Mouse (Mus musculus) embryonic fibroblast, embryonic 13.5 days (primary cell): ENCODE results near the gene A130010J15Rik. TPM values are rescaled to one million over a fixed set of nuclear protein-coding genes. Genes with fewer than 3 reads are reported as not detected.

Experiments
- H3K27ac ChIP-seq: 2 replicates; pipeline ENCODE4 v1.5.1; 2012; ENCODE audit warnings: low read length, control low read depth, inconsistent platforms; ENCODE audit not compliant: insufficient read depth
- H3K4me1 ChIP-seq: 2 replicates; pipeline ENCODE4 v1.6.1; 2011; ENCODE audit warnings: low read length; ENCODE audit not compliant: control insufficient read depth, insufficient read depth
- H3K4me3 ChIP-seq: 2 replicates; pipeline ENCODE4 v1.5.1; 2011; ENCODE audit warnings: mild to moderate bottlenecking, control low read depth, low read length; ENCODE audit not compliant: insufficient read depth
- CTCF ChIP-seq: IDR thresholded peaks from 2 replicates; pipeline ENCODE4 v1.5.1; 2011; ENCODE audit warnings: mild to moderate bottlenecking, control low read depth, low read length, moderate library complexity, borderline replicate concordance; ENCODE audit not compliant: insufficient read depth
- POLR2A ChIP-seq: IDR thresholded peaks from 2 replicates; pipeline ENCODE4 v1.6.1; 2011; ENCODE audit warnings: low read depth, mild to moderate bottlenecking, control low read depth, low read length, moderate library complexity
- polyA plus RNA-seq: library from polyadenylated mRNA; stranded (reverse); fragments of >200 nt; gene quantifications from 2 replicates; pipeline ENCODE4 v1.2.4, GENCODE M21; 2011; ENCODE audit warnings: low read depth; ENCODE audit not compliant: missing spikeins, insufficient read length

Gene A130010J15Rik
- polyA plus RNA-seq, 1 experiment = 10.7 TPM

- Histone ChIP-seq H3K4me1 (peaks cover 2% of the 10 kb centered on the region; the same call in 1 of the 2 replicates), H3K4me3 (no peak overlapping the region), H3K27ac (no peak overlapping the region)
- TF ChIP-seq CTCF (no peak), POLR2A (no peak)
These were observed 35.5 kb upstream of the A130010J15Rik start for GRCm38 (mm10) chr1:193132385-193132784.

GRCm38 (mm10) chr1:193133726-193134125, 34.1 kb upstream of the A130010J15Rik start:
- H3K27ac ChIP-seq = no peak overlapping the region
- H3K4me3 ChIP-seq = no peak overlapping the region
- TF ChIP-seq CTCF (no peak), POLR2A (no peak)
- H3K4me1 ChIP-seq = peaks cover 2% of the 10 kb centered on the region; the same call in 1 of the 2 replicates

- Histone ChIP-seq H3K27ac (no peak overlapping the region), H3K4me1 (no peaks in the 10 kb centered on the region), H3K4me3 (no peak overlapping the region)
- TF ChIP-seq POLR2A (no peak), CTCF (no peak)
These were observed 29.8 kb upstream of the A130010J15Rik start for GRCm38 (mm10) chr1:193138087-193138486.

- Histone ChIP-seq H3K4me3 (no peak overlapping the region), H3K27ac (no peak overlapping the region), H3K4me1 (no peaks in the 10 kb centered on the region)
- TF ChIP-seq POLR2A (no peak), CTCF (no peak)
These were observed 29.2 kb upstream of the A130010J15Rik start for GRCm38 (mm10) chr1:193138669-193139068.

DNA sequence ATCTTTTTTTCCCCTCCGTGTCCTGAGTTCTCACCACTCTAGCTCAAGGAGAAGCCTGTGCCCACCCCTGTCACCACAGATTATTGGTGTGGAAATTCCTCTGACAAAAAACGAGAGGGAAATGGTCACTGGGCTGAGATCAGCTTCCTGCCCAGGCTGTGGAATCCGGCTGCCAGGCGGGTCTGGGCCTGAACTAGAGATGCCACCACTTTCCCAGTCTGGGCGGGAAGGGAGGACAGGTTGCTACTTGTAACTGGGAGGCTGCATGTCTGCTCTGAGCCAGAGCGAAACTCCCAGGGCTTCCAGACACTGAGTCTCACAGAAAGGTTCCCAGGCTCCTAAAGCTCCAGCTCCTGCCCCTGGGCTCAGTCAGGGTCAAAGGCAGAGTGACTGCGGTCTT, 26.7 kb upstream of the A130010J15Rik start:
- no peak overlapping the region for H3K4me3 ChIP-seq
- no peak for TF ChIP-seq POLR2A
- TF ChIP-seq CTCF = no peak
- H3K27ac ChIP-seq = no peak overlapping the region
- H3K4me1 ChIP-seq = no peaks in the 10 kb centered on the region

DNA sequence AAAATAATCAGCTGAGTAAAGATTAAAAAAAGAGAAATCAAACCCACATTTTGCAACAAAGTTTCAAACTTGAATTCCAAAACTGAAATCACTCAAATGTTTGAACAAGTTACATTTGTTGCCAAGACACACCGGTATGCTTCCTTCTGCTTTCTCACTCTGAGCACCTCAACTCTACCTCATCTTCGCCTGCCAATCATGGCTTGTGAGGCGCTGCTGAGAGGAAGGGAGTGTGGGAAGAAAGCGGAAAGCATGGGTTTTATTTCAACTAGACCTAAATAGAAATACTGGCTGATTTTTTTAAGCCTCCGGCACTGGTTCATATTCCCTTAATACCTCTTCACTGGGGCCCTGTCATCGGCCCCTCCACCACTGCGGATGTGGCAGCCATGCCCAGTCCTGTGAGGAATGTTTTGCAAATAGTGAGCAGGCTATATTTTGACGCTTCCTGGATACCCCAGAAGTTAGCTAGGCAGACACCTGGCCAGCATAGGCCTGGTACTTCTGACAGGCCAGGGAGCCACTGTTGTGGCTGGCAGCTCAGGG, 25.3 kb upstream of the A130010J15Rik start:
- no peak overlapping the region for H3K27ac ChIP-seq
- H3K4me1 ChIP-seq = no peaks in the 10 kb centered on the region

GRCm38 (mm10) chr1:193144516-193144915, 23.3 kb upstream of the A130010J15Rik start:
- H3K27ac ChIP-seq = no peak overlapping the region
- TF ChIP-seq CTCF (no peak), POLR2A (no peak)
- H3K4me3 ChIP-seq = no peak overlapping the region
- no peaks in the 10 kb centered on the region for H3K4me1 ChIP-seq

More for the DNA sequence above, 25.3 kb upstream of the A130010J15Rik start:
- TF ChIP-seq CTCF = no peak
- TF ChIP-seq POLR2A = no peak
- no peak overlapping the region for H3K4me3 ChIP-seq

DNA sequence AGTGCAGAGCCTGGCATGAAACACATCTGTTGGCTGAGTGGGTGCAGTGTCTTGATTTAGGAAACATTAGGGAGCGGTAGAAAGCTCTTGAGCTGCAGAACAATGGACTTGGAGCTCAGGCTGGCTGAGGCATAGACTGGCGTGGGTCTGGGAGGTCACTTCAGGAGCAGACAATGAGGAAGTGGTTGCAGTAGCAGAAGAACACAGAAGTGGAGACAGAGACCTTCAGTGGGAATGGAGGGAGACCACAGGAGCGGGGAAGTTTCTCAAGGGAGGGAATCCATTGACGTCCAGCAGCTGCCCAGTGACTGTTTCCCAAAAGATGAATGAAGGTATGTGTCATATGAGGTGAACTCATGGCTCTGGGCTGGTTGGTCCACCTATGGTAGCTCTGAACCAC, 22.7 kb upstream of the A130010J15Rik start:
- Histone ChIP-seq H3K4me3 (no peak overlapping the region), H3K27ac (no peak overlapping the region), H3K4me1 (no peaks in the 10 kb centered on the region)
- TF ChIP-seq CTCF (no peak), POLR2A (no peak)

DNA sequence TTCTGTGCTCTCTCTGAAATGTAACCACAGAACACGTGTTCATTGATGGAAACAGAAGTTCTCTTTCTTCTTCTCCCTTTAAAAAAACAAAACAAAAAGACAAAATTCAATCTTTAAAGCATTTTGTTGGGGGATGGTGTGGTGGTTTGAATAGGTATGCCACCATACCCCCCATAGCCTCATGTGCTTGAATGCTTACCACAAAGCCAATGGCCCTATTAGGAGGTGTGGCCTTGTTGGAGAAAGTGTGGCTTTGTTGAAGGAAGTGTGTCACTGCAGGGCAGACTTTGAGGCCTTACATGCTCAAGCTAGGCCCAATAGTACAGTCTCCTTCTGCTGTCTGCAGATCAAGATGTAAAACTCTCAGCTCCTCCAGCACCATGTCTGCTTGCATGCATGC, 21.4 kb upstream of the A130010J15Rik start:
- H3K27ac ChIP-seq = no peak overlapping the region
- H3K4me1 ChIP-seq = 0 out of 2 replicates have a peak, but pooled peaks cover 3% of the 10 kb centered on the region
- no peak for TF ChIP-seq CTCF
- TF ChIP-seq POLR2A = no peak
- no peak overlapping the region for H3K4me3 ChIP-seq

DNA sequence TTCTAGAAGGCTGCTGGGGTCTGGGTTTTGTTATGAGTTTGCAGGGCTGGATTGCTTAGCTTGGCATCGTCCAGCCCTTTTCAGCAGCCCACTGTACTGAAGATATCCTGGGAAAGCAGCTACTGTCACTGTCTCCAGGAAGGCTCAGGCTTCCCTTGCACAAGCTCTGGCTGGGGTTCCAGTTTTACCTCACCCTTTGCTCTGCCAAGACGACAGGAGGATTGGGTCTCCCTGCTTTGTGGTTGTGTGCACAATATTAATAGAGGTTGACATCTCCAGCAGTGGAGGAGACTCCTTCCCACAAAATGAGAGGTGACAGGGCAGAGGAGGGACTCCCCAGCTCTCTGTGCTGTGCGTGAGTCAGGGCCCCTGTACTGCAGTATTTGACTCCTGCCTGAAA, 18.6 kb upstream of the A130010J15Rik start:
- TF ChIP-seq POLR2A (no peak), CTCF (no peak)
- Histone ChIP-seq H3K4me1 (0 out of 2 replicates have a peak, but pooled peaks cover 3% of the 10 kb centered on the region), H3K4me3 (no peak overlapping the region), H3K27ac (no peak overlapping the region)
